Mouse (Mus musculus): ENCODE results near the gene Hpn. TPM values are rescaled to one million over a fixed set of nuclear protein-coding genes. Genes with fewer than 3 reads are reported as not detected.

The Hpn gene
- total RNA-seq, 2 experiments from 2014 or later: 0.66 to 0.93 TPM

GRCm38 (mm10) chr7:31081106-31081505, 34.0 kb downstream of the Hpn start:
- no peak for DNase-seq

- DNase-seq: no peak
Measured at GRCm38 (mm10) chr7:31080611-31081010, 34.5 kb downstream of the Hpn start.

GRCm38 (mm10) chr7:31079670-31080069, 35.4 kb downstream of the Hpn start:
- DNase-seq: no peak

GRCm38 (mm10) chr7:31077885-31078445, 37.1 kb downstream of the Hpn start:
- DNase-seq: peak in 1 of 2 experiments; percentile 22

- no peak for DNase-seq
Measured at GRCm38 (mm10) chr7:31077470-31077869, 37.6 kb downstream of the Hpn start.

GRCm38 (mm10) chr7:31076492-31076891, 38.6 kb downstream of the Hpn start, which contains the start of gene Fxyd3:
TSS of gene Fxyd3 (minus strand) at chr7:31076704.
- DNase-seq: no peak

- DNase-seq: no peak
Measured at GRCm38 (mm10) chr7:31074713-31075069, 40.4 kb downstream of the Hpn start.

GRCm38 (mm10) chr7:31074061-31074712, 40.9 kb downstream of the Hpn start:
- no peak for DNase-seq

- DNase-seq: no peak
Measured at GRCm38 (mm10) chr7:31073546-31073945, 41.5 kb downstream of the Hpn start.

GRCm38 (mm10) chr7:31072326-31072725, 42.8 kb downstream of the Hpn start:
- DNase-seq: no peak

- DNase-seq: no peak
Measured at GRCm38 (mm10) chr7:31070324-31070723, 44.8 kb downstream of the Hpn start.

GRCm38 (mm10) chr7:31069491-31069890, 45.6 kb downstream of the Hpn start:
- DNase-seq: no peak

- DNase-seq: no peak
Measured at GRCm38 (mm10) chr7:31067836-31068235, 47.3 kb downstream of the Hpn start.

GRCm38 (mm10) chr7:31063074-31063560, 52.0 kb downstream of the Hpn start:
- DNase-seq: no peak

- DNase-seq: no peak
Measured at GRCm38 (mm10) chr7:31060621-31061010, 54.5 kb downstream of the Hpn start.

- no peak for DNase-seq
Measured at GRCm38 (mm10) chr7:31059919-31060620, 55.0 kb downstream of the Hpn start.

- DNase-seq: peak; percentile 87 to 91
Measured at GRCm38 (mm10) chr7:31059108-31059507, 56.0 kb downstream of the Hpn start, which contains the start of gene Lgi4. TSS of gene Lgi4 (plus strand) at chr7:31059342.

GRCm38 (mm10) chr7:31058211-31058610, 56.9 kb downstream of the Hpn start:
- peak in 1 of 2 experiments; percentile 69 for DNase-seq

GRCm38 (mm10) chr7:31057730-31058129, 57.4 kb downstream of the Hpn start:
- peak; percentile 42 to 48 for DNase-seq

- DNase-seq: no peak
Measured at GRCm38 (mm10) chr7:31057071-31057470, 58.0 kb downstream of the Hpn start, which contains the start of gene Fxyd1. TSS of gene Fxyd1 (minus strand) at chr7:31057199.

- no peak for DNase-seq
Measured at GRCm38 (mm10) chr7:31056448-31056847, 58.6 kb downstream of the Hpn start.

GRCm38 (mm10) chr7:31055883-31056282, 59.2 kb downstream of the Hpn start:
- peak; percentile 42 to 54 for DNase-seq

GRCm38 (mm10) chr7:31055354-31055824, 59.7 kb downstream of the Hpn start:
- peak; percentile 75 to 90 for DNase-seq
